Mouse (Mus musculus) stomach, postnatal 0 days (tissue): Measurements from ENCODE around the gene Bmpr1a.

ENCODE experiments used
- CTCF ChIP-seq: IDR thresholded peaks from 2 replicates; pipeline ENCODE4 v1.5.1; 2016; ENCODE audit warnings: antibody characterized with exemption, low read depth, mild to moderate bottlenecking, moderate library complexity
- EP300 ChIP-seq: optimal IDR thresholded peaks from 2 replicates; pipeline ENCODE3; 2016; ENCODE audit warnings: antibody characterized with exemption

- TF ChIP-seq CTCF (no peak), EP300 (no peak)
Measured at GRCm38 (mm10) chr14:34393295-34393694, 109.8 kb downstream of the Bmpr1a start.
